Mouse (Mus musculus): ENCODE measurements at regions not wholly inside any gene's neighbourhood (a gene's known extent, or its start where the extent isn't known, plus 50 kb on each side); places are given as distances from the start of the nearest gene placed in this dataset.

- TF ChIP-seq MAFK (IDR thresholded peaks at IDR 0.05; ENCODE audit: insufficient replicate concordance, low read length) = no peak
- no peak for TF ChIP-seq RAD21 (IDR thresholded peaks at IDR 0.05; ENCODE audit: low read depth, low read length)
- no peak for TF ChIP-seq ETS1 (conservative IDR thresholded peaks at IDR 0.05; ENCODE audit: low read depth, low read length)
- no peak for TF ChIP-seq CHD1 (IDR thresholded peaks at IDR 0.05; ENCODE audit: low read depth, low read length)
- no peak for TF ChIP-seq JUN (IDR thresholded peaks at IDR 0.05; ENCODE audit: insufficient read depth, low read depth, low read length)
- no peak for TF ChIP-seq NELFE (IDR thresholded peaks at IDR 0.05; ENCODE audit: low read depth, low read length)
- TF ChIP-seq PAX5 (IDR thresholded peaks at IDR 0.05; ENCODE audit: low read length) = no peak
- no peak for TF ChIP-seq TCF12 (IDR thresholded peaks at IDR 0.05; ENCODE audit: low read depth, low read length)
- no peak for TF ChIP-seq SIN3A (IDR thresholded peaks at IDR 0.05; ENCODE audit: low read length)
- TF ChIP-seq POLR2AphosphoS2 (IDR thresholded peaks at IDR 0.05; ENCODE audit: low read depth, low read length) = no peak
- TF ChIP-seq MYC (IDR thresholded peaks at IDR 0.05; ENCODE audit: low read depth, low read length) = no peak
- no peak for TF ChIP-seq EP300 (IDR thresholded peaks at IDR 0.05; ENCODE audit: low read length)
- no peak for TF ChIP-seq GABPA (IDR thresholded peaks at IDR 0.05; ENCODE audit: insufficient replicate concordance, low read depth, low read length)
- in situ Hi-C loops (cut with MboI; ENCODE audit: low pct_ligation_motif_present, low pct_unique_long_range_greater_than_20kb, low sequenced_read_pairs) = no loop called here
- no peaks in the 10 kb centered on the region for H3K27me3 ChIP-seq (replicated peaks)
- no peak overlapping the region for H3K4me2 ChIP-seq (ENCODE audit: insufficient read depth, low read depth, poor library complexity, severe bottlenecking)
- no peak overlapping the region for H3K4me3 ChIP-seq (replicated peaks in 1 of 3; ENCODE audit: low read depth in 2 of 3, low read length in 2 of 3, poor library complexity in 1 of 3)
- no peaks in the 10 kb centered on the region for H3K9me3 ChIP-seq (replicated peaks; ENCODE audit: low read length)
- dilution Hi-C loops (cut with MboI; ENCODE audit: extremely low pct_ligation_motif_present, extremely low pct_unique_long_range_greater_than_20kb, low sequenced_read_pairs) = no loop called here
- DNase-seq (ENCODE audit: extremely low read depth) = no peak
- H3K27ac ChIP-seq (ENCODE audit: insufficient read depth, low read depth) = no peak overlapping the region
- no peaks in the 10 kb centered on the region for H3K4me1 ChIP-seq (ENCODE audit: control insufficient read depth in 1 of 2, insufficient read depth in 2 of 2)
- no peaks in the 10 kb centered on the region for H3K79me2 ChIP-seq (replicated peaks; ENCODE audit: control insufficient read depth, extremely low read depth, insufficient read depth, poor library complexity, severe bottlenecking)
- no peak overlapping the region for H3K9ac ChIP-seq (ENCODE audit: insufficient read depth, low read depth)
- H3K36me3 ChIP-seq (replicated peaks in 1 of 2; ENCODE audit: control insufficient read depth in 1 of 2, insufficient read depth in 1 of 2, low read length in 1 of 2) = no peaks in the 10 kb centered on the region
Observed at GRCm38 (mm10) chr15:61322243-61322642, 399.4 kb upstream of the A1bg start.

GRCm38 (mm10) chr15:61309452-61310165, 386.8 kb upstream of the A1bg start:
- in situ Hi-C loops (cut with MboI; ENCODE audit: low pct_ligation_motif_present, low pct_unique_long_range_greater_than_20kb, low sequenced_read_pairs) = no loop called here

More at GRCm38 (mm10) chr15:61309452-61310165, 386.8 kb upstream of the A1bg start:
- no peak overlapping the region for H3K27ac ChIP-seq (ENCODE audit: insufficient read depth, low read depth)
- no peak overlapping the region for H3K4me3 ChIP-seq (replicated peaks in 1 of 3; ENCODE audit: low read depth in 2 of 3, low read length in 2 of 3, poor library complexity in 1 of 3)
- no peak overlapping the region for H3K9ac ChIP-seq (ENCODE audit: insufficient read depth, low read depth)
- H3K27me3 ChIP-seq (replicated peaks) = no peaks in the 10 kb centered on the region
- no peaks in the 10 kb centered on the region for H3K9me3 ChIP-seq (replicated peaks; ENCODE audit: low read length)
- no peaks in the 10 kb centered on the region for H3K4me1 ChIP-seq (ENCODE audit: control insufficient read depth in 1 of 2, insufficient read depth in 2 of 2)
- DNase-seq (ENCODE audit: extremely low read depth) = no peak
- no peaks in the 10 kb centered on the region for H3K36me3 ChIP-seq (replicated peaks in 1 of 2; ENCODE audit: control insufficient read depth in 1 of 2, insufficient read depth in 1 of 2, low read length in 1 of 2)
- no peak for TF ChIP-seq MAZ (IDR thresholded peaks at IDR 0.05; ENCODE audit: low read depth, low read length)
- TF ChIP-seq CHD1 (IDR thresholded peaks at IDR 0.05; ENCODE audit: low read depth, low read length) = no peak
- no peak for TF ChIP-seq KAT2A (IDR thresholded peaks at IDR 0.05; ENCODE audit: insufficient replicate concordance, low read length)
- TF ChIP-seq MEF2A (IDR thresholded peaks at IDR 0.05; ENCODE audit: borderline replicate concordance, low read depth, low read length) = no peak
- TF ChIP-seq PAX5 (IDR thresholded peaks at IDR 0.05; ENCODE audit: low read length) = no peak
- dilution Hi-C loops (cut with MboI; ENCODE audit: extremely low pct_ligation_motif_present, extremely low pct_unique_long_range_greater_than_20kb, low sequenced_read_pairs) = no loop called here
- H3K79me2 ChIP-seq (replicated peaks; ENCODE audit: control insufficient read depth, extremely low read depth, insufficient read depth, poor library complexity, severe bottlenecking) = no peaks in the 10 kb centered on the region
- H3K4me2 ChIP-seq (ENCODE audit: insufficient read depth, low read depth, poor library complexity, severe bottlenecking) = no peak overlapping the region

Data from CH12.LX (cell line).